ENCODE assay signal across 8 mouse cellular contexts in the genomic region with DNA sequence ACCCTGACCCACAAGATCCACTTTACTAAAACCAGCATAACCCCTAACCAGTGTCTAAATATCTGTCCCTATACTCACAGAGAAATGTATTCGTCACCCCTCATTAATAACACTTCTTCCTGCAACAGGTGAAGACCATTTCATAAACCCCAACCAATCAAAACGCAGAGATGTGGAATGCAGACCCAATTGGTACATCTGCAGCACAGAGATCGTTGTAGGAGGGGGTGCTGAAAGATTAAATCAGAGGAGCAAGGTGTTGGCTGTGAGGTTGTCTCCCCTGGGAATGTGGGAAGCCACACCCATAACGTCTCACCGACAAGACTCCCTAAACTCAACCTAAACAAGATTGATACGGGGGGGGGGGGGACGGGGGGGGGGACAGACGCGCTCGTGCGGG. TPM values are rescaled to one million over a fixed set of nuclear protein-coding genes. Genes with fewer than 3 reads are reported as not detected.
DNase-seq lines count a peak whose midpoint lies in the region; ATAC-seq and TF ChIP-seq lines count a peak whose summit lies in the region.

No protein-coding gene starts in this region.

- no peak for DNase-seq in cerebellum, adult 2 months
- no peak for DNase-seq in cerebellum, adult 8-10 months
- peak; percentile 10 for DNase-seq in right cerebral cortex, postnatal 25 days
- no peak for DNase-seq in right cerebral cortex, adult 2 months (ENCODE audit: low spot score in 2 of 2)
- no peak for DNase-seq in ovary, postnatal 14 days (ENCODE audit: low spot score)
- DNase-seq in gastrocnemius, postnatal 36 days: no peak

- no peak for TF ChIP-seq POLR2A in cerebellum, adult 2 months (IDR thresholded peaks at IDR 0.05; ENCODE audit: borderline replicate concordance, insufficient read depth, low read length)

- no peak overlapping the region for H3K27ac ChIP-seq in cerebellum, adult 2 months (ENCODE audit: insufficient read depth, low read length)

- intact Hi-C loops in gastrocnemius, postnatal 36 days (cut with DNase I): loop anchor here (2.0 kb wide), 1 partner anchor 152 kb away; no protein-coding TSS in a partner anchor

- peak; percentile 13; the same call in 1 of the 2 replicates for ATAC-seq in megakaryocyte-erythroid progenitor cell, adult 5-6 weeks (replicated peaks; ENCODE audit: low FRiP score, low TSS enrichment, poor library complexity, severe bottlenecking)
- no peak for ATAC-seq in inflammation-experienced regulatory T-cells, adult 6 months

- no peaks in the 10 kb centered on the region for H3K4me1 ChIP-seq in cerebellum, adult 2 months (ENCODE audit: control insufficient read depth, insufficient read depth, low read length)

- no peaks in the 10 kb centered on the region for H3K27me3 ChIP-seq in cerebellum, adult 2 months (ENCODE audit: control insufficient read depth, insufficient read depth, low read length)

- peak overlapping the region; percentile 62 for H3K4me3 ChIP-seq in cerebellum, adult 2 months (replicated peaks; ENCODE audit: insufficient read depth, low read depth, low read length)

- WGBS in cerebellum, adult 2 months: 2% methylated on average over 11 of the region's 11 CpGs

- TF ChIP-seq CTCF in cerebellum, adult 2 months (IDR thresholded peaks at IDR 0.05; ENCODE audit: borderline replicate concordance, insufficient read depth, low read depth, low read length): no peak

RNA-seq across cellular contexts. Expression of gene Asb5, which starts 20.6 kb away (rescaled TPM):
- 1.1 and 1.6 TPM in 2 replicates for polyA plus RNA-seq in cerebellum, adult 2 months (2012; rRNA removed)
- total RNA-seq in megakaryocyte-erythroid progenitor cell, adult 5-6 weeks (2014; fragmentation: Nextera tagmentation): not detected in 2 replicates
- not detected in 2 replicates for total RNA-seq in megakaryocyte-erythroid progenitor cell, adult 5-6 weeks (2017)
- polyA plus RNA-seq in inflammation-experienced regulatory T-cells, adult 6 months (2017; shearing (Covaris generic)): not detected
- 100 to 1,000 TPM; 181 to 187 TPM for total RNA-seq in gastrocnemius, postnatal 36 days (2021)

RNA-seq across cellular contexts. Expression of gene Spcs3, which starts 21.0 kb away (rescaled TPM):
- 29.8 and 31.3 TPM in 2 replicates for polyA plus RNA-seq in cerebellum, adult 2 months (2012; rRNA removed)
- 110 and 122 TPM in 2 replicates for total RNA-seq in megakaryocyte-erythroid progenitor cell, adult 5-6 weeks (2014; fragmentation: Nextera tagmentation)
- total RNA-seq in megakaryocyte-erythroid progenitor cell, adult 5-6 weeks (2017): 117 and 132 TPM in 2 replicates
- polyA plus RNA-seq in inflammation-experienced regulatory T-cells, adult 6 months (2017; shearing (Covaris generic)): 100 to 1,000 TPM; 115 to 184 (median 120) TPM
- 10 to 100 TPM; 20.9 to 21.4 TPM for total RNA-seq in gastrocnemius, postnatal 36 days (2021)

Comparison
In these comparisons a context has a peak if more than half of its experiments do, and no peak if none do; other contexts are left out.
1. RNA of gene Asb5, which starts 20.6 kb away (total RNA-seq): 181 to 187 TPM in gastrocnemius, postnatal 36 days; not detected in megakaryocyte-erythroid progenitor cell, adult 5-6 weeks; every median in the first group is over 100 times any median in the second.
2. RNA of gene Spcs3, which starts 21.0 kb away (total RNA-seq): 110 to 132 TPM in megakaryocyte-erythroid progenitor cell, adult 5-6 weeks; 20.9 to 21.4 TPM in gastrocnemius, postnatal 36 days; every median in the first group is over 4 times any median in the second.